Mouse (Mus musculus) gastrocnemius, postnatal 36 days (tissue): ENCODE measurements around the gene Magi1. TPM values are rescaled to one million over a fixed set of nuclear protein-coding genes. Genes with fewer than 3 reads are reported as not detected.
A peak's percentile ranks its signal among the peaks of the same experiment; 100 is the strongest.

Experiments
- DNase-seq, 2 experiments: peaks; one replicate each; pipeline ENCODE4 v3.0.0; 2022
- intact Hi-C: fragments of 180-260 bp; cut with DNase I; formaldehyde crosslinking; loops from one replicate; pipeline ENCODE4 v1.15.1; 2025
- total RNA-seq, 2 experiments: library from RNA; stranded (reverse); gene quantifications; 2 replicates each; pipeline ENCODE4 v1.2.3; 2021

Gene Magi1
- total RNA-seq, 2 experiments from 2014 or later = 3.2 to 3.9 TPM

GRCm38 (mm10) chr6:93855806-93856641, 427.7 kb downstream of the Magi1 start:
- intact Hi-C loops = no loop called here
- DNase-seq = no peak

- no peak for DNase-seq
- intact Hi-C loops = loop anchor here (10.0 kb wide), 1 partner anchor 56 kb away; no protein-coding TSS in a partner anchor
Observed at GRCm38 (mm10) chr6:93848942-93849790, 434.6 kb downstream of the Magi1 start.

GRCm38 (mm10) chr6:93845498-93845897, 438.2 kb downstream of the Magi1 start:
- intact Hi-C loops = loop anchor here (10.0 kb wide), 1 partner anchor 59 kb away; no protein-coding TSS in a partner anchor
- DNase-seq = no peak

GRCm38 (mm10) chr6:93845080-93845479, 438.6 kb downstream of the Magi1 start:
- DNase-seq = no peak
- intact Hi-C loops = loop anchor here (10.0 kb wide), 1 partner anchor 60 kb away; no protein-coding TSS in a partner anchor

GRCm38 (mm10) chr6:93844576-93844975, 439.1 kb downstream of the Magi1 start:
- intact Hi-C loops = loop anchor here (10.0 kb wide), 1 partner anchor 60 kb away; no protein-coding TSS in a partner anchor
- no peak for DNase-seq

GRCm38 (mm10) chr6:93838398-93838797, 445.3 kb downstream of the Magi1 start:
- intact Hi-C loops = no loop called here
- no peak for DNase-seq

GRCm38 (mm10) chr6:93836585-93836984, 447.1 kb downstream of the Magi1 start:
- no peak for DNase-seq
- intact Hi-C loops = no loop called here

- no peak for DNase-seq
- intact Hi-C loops = no loop called here
Observed at GRCm38 (mm10) chr6:93835211-93835610, 448.5 kb downstream of the Magi1 start.

- intact Hi-C loops = no loop called here
Observed at GRCm38 (mm10) chr6:93828262-93828661, 455.5 kb downstream of the Magi1 start.

GRCm38 (mm10) chr6:93826875-93827274, 456.8 kb downstream of the Magi1 start:
- intact Hi-C loops = no loop called here
- no peak for DNase-seq

More at GRCm38 (mm10) chr6:93828262-93828661, 455.5 kb downstream of the Magi1 start:
- DNase-seq = no peak

- intact Hi-C loops = no loop called here
- no peak for DNase-seq
Observed at GRCm38 (mm10) chr6:93822221-93822897, 461.4 kb downstream of the Magi1 start.

- intact Hi-C loops = no loop called here
- no peak for DNase-seq
Observed at GRCm38 (mm10) chr6:93821512-93821911, 462.2 kb downstream of the Magi1 start.

- peak; percentile 20 to 21 for DNase-seq
- intact Hi-C loops = no loop called here
Observed at GRCm38 (mm10) chr6:93819888-93820287, 463.8 kb downstream of the Magi1 start.

- intact Hi-C loops = no loop called here
- no peak for DNase-seq
Observed at GRCm38 (mm10) chr6:93819282-93819681, 464.4 kb downstream of the Magi1 start.

- no peak for DNase-seq
- intact Hi-C loops = no loop called here
Observed at GRCm38 (mm10) chr6:93818494-93818893, 465.2 kb downstream of the Magi1 start.

- intact Hi-C loops = no loop called here
- no peak for DNase-seq
Observed at GRCm38 (mm10) chr6:93805407-93805936, 478.2 kb downstream of the Magi1 start.

GRCm38 (mm10) chr6:93802390-93802789, 481.3 kb downstream of the Magi1 start:
- intact Hi-C loops = no loop called here
- DNase-seq = no peak

GRCm38 (mm10) chr6:93800465-93800864, 483.3 kb downstream of the Magi1 start:
- no peak for DNase-seq
- intact Hi-C loops = no loop called here

- DNase-seq = no peak
- intact Hi-C loops = no loop called here
Observed at GRCm38 (mm10) chr6:93792309-93793215, 491.2 kb downstream of the Magi1 start.
